Mouse (Mus musculus) myocyte (in vitro differentiated cells): Measurements from ENCODE around the gene Gm17482.

ENCODE experiments used
- CEBPB ChIP-seq: IDR thresholded peaks from 2 replicates; pipeline ENCODE4 v1.6.1; 2011; ENCODE audit warnings: mild to moderate bottlenecking, moderate library complexity; ENCODE audit not compliant: poor library complexity, insufficient read depth, severe bottlenecking
- E2F4 ChIP-seq: IDR thresholded peaks from one replicate; pipeline ENCODE4 v1.6.1; 2011; ENCODE audit warnings: mild to moderate bottlenecking, control low read depth, moderate library complexity; ENCODE audit not compliant: insufficient read depth
- POLR2A ChIP-seq: IDR thresholded peaks from one replicate; pipeline ENCODE4 v1.6.1; 2011; ENCODE audit warnings: low read depth, mild to moderate bottlenecking, control low read depth, moderate library complexity; ENCODE audit not compliant: insufficient read length

DNA sequence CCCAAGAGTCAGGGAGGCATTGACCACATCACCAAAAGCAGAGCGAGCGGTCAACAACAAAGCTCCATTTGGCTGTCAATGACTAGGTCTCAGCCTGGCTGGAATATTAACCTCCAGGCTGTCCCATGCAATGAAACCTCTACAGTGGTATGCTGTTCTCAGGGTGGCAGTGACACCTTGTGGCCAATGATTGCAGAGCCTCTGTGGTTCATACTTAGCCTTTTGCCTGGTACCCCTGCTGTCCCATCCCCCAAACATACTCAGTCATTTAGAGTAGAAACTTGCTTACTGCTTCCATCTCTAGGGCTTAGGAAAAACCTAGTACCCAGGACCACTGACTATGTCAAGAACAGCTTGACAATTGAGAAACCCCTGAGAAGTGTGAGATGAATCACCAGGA lies 40.8 kb downstream of the Gm17482 start:
- TF ChIP-seq E2F4 (no peak), CEBPB (no peak), POLR2A (no peak)
